Mouse (Mus musculus) neural tube, embryonic 13.5 days (tissue): ENCODE measurements at regions not wholly inside any gene's neighbourhood (a gene's known extent, or its start where the extent isn't known, plus 50 kb on each side); places are given as distances from the start of the nearest gene placed in this dataset.
"Not testable (repeated sequence)": the region's sequence is repeated elsewhere in the genome, so short reads cannot be mapped to it uniquely, and the experiment has no call there.

ENCODE experiments used
- ATAC-seq: fragments of 200-750 bp; cut with Nextera tagmentation; 2 replicates; pipeline ENCODE4 v1.8.0; 2017; ENCODE audit warnings: low read depth, mild to moderate bottlenecking, moderate TSS enrichment, moderate library complexity
- H3K27ac ChIP-seq: fragments of 300-500 bp; sonication (generic); replicated peaks from 2 replicates; pipeline ENCODE4 v1.5.1; 2015; ENCODE audit warnings: moderate library complexity, mild to moderate bottlenecking, inconsistent platforms
- H3K27me3 ChIP-seq: fragments of 300-500 bp; sonication (generic); 2 replicates; pipeline ENCODE4 v1.6.1; 2015; ENCODE audit warnings: mild to moderate bottlenecking, inconsistent platforms
- H3K36me3 ChIP-seq: fragments of 300-500 bp; sonication (generic); 2 replicates; pipeline ENCODE4 v1.6.1; 2015; ENCODE audit warnings: mild to moderate bottlenecking, inconsistent platforms
- H3K4me1 ChIP-seq: fragments of 300-500 bp; sonication (generic); replicated peaks from 2 replicates; pipeline ENCODE4 v1.6.1; 2015; ENCODE audit warnings: inconsistent platforms
- H3K4me2 ChIP-seq: fragments of 300-500 bp; sonication (generic); 2 replicates; pipeline ENCODE4 v1.6.1; 2015; ENCODE audit warnings: inconsistent platforms, mild to moderate bottlenecking, moderate library complexity
- H3K4me3 ChIP-seq: fragments of 300-500 bp; sonication (generic); 2 replicates; pipeline ENCODE4 v1.5.1; 2015; ENCODE audit warnings: mild to moderate bottlenecking, inconsistent platforms
- H3K9ac ChIP-seq: fragments of 300-500 bp; sonication (generic); 2 replicates; pipeline ENCODE4 v1.6.1; 2015; ENCODE audit warnings: moderate library complexity, mild to moderate bottlenecking, inconsistent platforms
- H3K9me3 ChIP-seq: fragments of 300-500 bp; sonication (generic); 2 replicates; pipeline ENCODE4 v1.6.1; 2016; ENCODE audit warnings: inconsistent platforms
- WGBS: fragments of 180-500 bp; shearing (Covaris S2); methylation state at CpG from one replicate; pipeline ENCODE4 v1.1.7; 2015; 5-methylcytosine and 5-hydroxymethylcytosine counted together

GRCm38 (mm10) chr13:52344383-52344782, 186.7 kb downstream of the Diras2 start:
- peaks cover 4% of the 10 kb centered on the region; the same call in 1 of the 2 replicates for H3K4me1 ChIP-seq
- no peaks in the 10 kb centered on the region for H3K9me3 ChIP-seq
- no peak for ATAC-seq
- no peak overlapping the region for H3K27ac ChIP-seq
- H3K4me2 ChIP-seq, result no peak overlapping the region
- 93% methylated on average over 1 of the region's 2 CpGs for WGBS
- no peak overlapping the region for H3K4me3 ChIP-seq
- H3K27me3 ChIP-seq, result no peaks in the 10 kb centered on the region
- no peak overlapping the region for H3K9ac ChIP-seq
- H3K36me3 ChIP-seq, result no peaks in the 10 kb centered on the region

DNA sequence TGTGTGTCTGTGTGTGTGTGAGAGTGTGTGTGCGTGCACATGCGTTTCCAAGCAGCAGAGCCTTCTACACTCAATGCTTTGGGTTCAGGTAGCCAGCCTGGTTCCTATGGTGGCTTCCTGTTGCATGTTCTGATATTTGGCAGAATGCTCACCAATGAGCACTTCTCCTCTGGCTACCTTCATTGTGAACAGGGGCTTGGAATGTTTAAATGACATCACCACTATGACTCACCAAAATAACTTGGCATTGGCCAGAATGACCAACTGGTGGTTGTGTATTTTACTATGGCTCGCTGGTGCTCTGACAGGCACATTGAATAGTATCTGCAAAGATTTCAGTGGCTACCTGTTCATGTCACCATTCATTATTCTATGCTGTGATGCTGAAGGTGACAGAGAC, 186.2 kb downstream of the Diras2 start:
- no peak for ATAC-seq
- Histone ChIP-seq H3K27me3 (no peaks in the 10 kb centered on the region), H3K4me2 (no peak overlapping the region), H3K27ac (no peak overlapping the region), H3K9ac (no peak overlapping the region), H3K4me1 (0 out of 2 replicates have a peak, but pooled peaks cover 4% of the 10 kb centered on the region), H3K36me3 (no peaks in the 10 kb centered on the region), H3K9me3 (no peaks in the 10 kb centered on the region), H3K4me3 (no peak overlapping the region)
- 95% methylated on average over 3 of the region's 3 CpGs for WGBS

- no peak for ATAC-seq
- Histone ChIP-seq H3K27me3 (no peaks in the 10 kb centered on the region), H3K4me1 (0 out of 2 replicates have a peak, but pooled peaks cover 4% of the 10 kb centered on the region), H3K27ac (no peak overlapping the region), H3K9me3 (no peaks in the 10 kb centered on the region), H3K9ac (no peak overlapping the region), H3K4me2 (no peak overlapping the region), H3K36me3 (no peaks in the 10 kb centered on the region), H3K4me3 (no peak overlapping the region)
- WGBS, result 73% methylated on average over 13 of the region's 13 CpGs
Measured at GRCm38 (mm10) chr13:52345375-52346026, 185.6 kb downstream of the Diras2 start.

DNA sequence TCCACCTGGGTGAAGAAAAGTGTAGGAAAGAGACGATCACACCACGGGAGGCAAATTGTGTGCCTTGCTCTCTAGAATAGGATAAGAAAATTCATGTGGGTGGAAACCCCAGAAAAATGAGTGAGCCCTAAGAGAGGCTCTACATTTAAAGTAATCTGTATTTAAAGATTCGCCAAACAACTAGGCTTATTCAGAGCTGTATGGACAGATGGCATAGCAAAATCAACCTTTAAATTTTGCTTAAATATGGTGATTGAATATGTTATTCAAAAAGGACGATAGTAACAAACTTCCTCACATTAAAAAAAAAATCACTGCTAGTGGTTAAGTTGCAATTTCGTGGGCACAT, 185.1 kb downstream of the Diras2 start:
- H3K4me1 ChIP-seq, result 0 out of 2 replicates have a peak, but pooled peaks cover 4% of the 10 kb centered on the region
- no peaks in the 10 kb centered on the region for H3K36me3 ChIP-seq
- 97% methylated on average over 5 of the region's 5 CpGs for WGBS
- no peaks in the 10 kb centered on the region for H3K27me3 ChIP-seq
- H3K4me3 ChIP-seq, result no peak overlapping the region
- no peaks in the 10 kb centered on the region for H3K9me3 ChIP-seq
- H3K9ac ChIP-seq, result no peak overlapping the region
- no peak overlapping the region for H3K4me2 ChIP-seq
- no peak for ATAC-seq
- H3K27ac ChIP-seq, result no peak overlapping the region

- ATAC-seq, result no peak
Measured at GRCm38 (mm10) chr13:52347631-52348030, 183.4 kb downstream of the Diras2 start.

GRCm38 (mm10) chr13:52349606-52350005, 181.5 kb downstream of the Diras2 start:
- no peak for ATAC-seq
- no peak overlapping the region for H3K27ac ChIP-seq
- 85% methylated on average over 5 of the region's 5 CpGs for WGBS

More at GRCm38 (mm10) chr13:52347631-52348030, 183.4 kb downstream of the Diras2 start:
- Histone ChIP-seq H3K27me3 (no peaks in the 10 kb centered on the region), H3K4me2 (no peak overlapping the region), H3K4me3 (no peak overlapping the region), H3K9me3 (no peaks in the 10 kb centered on the region), H3K27ac (no peak overlapping the region), H3K9ac (no peak overlapping the region), H3K36me3 (no peaks in the 10 kb centered on the region), H3K4me1 (0 out of 2 replicates have a peak, but pooled peaks cover 4% of the 10 kb centered on the region)
- WGBS, result 53% methylated on average over 2 of the region's 2 CpGs

DNA sequence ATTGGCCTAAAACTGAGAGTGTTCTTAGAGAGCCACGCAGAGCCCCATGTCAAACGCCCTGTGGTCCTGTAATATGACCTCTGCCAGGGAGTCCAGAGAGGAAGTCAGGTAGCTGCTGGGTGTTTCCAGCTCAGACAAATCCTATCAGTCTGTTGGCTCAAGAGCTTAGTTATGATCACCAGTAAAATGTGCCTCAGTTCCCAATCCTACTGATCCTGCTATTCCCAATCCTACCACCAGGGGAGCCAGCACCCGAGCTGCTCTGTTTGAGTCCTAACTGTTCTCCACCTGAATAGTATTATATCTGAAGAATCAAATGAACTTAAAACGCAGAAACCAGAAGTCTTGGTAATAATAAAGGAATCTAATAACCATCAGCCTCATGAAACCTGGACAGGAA, 178.5 kb downstream of the Diras2 start:
- Histone ChIP-seq H3K36me3 (no peaks in the 10 kb centered on the region), H3K9me3 (peaks cover 3% of the 10 kb centered on the region), H3K27ac (no peak overlapping the region), H3K4me1 (0 out of 2 replicates have a peak, but pooled peaks cover 4% of the 10 kb centered on the region), H3K4me3 (no peak overlapping the region), H3K4me2 (no peak overlapping the region), H3K9ac (no peak overlapping the region), H3K27me3 (no peaks in the 10 kb centered on the region)
- ATAC-seq, result no peak
- 83% methylated on average over 4 of the region's 4 CpGs for WGBS

More at GRCm38 (mm10) chr13:52349606-52350005, 181.5 kb downstream of the Diras2 start:
- H3K9me3 ChIP-seq, result no peaks in the 10 kb centered on the region
- no peaks in the 10 kb centered on the region for H3K36me3 ChIP-seq
- H3K27me3 ChIP-seq, result no peaks in the 10 kb centered on the region
- 0 out of 2 replicates have a peak, but pooled peaks cover 4% of the 10 kb centered on the region for H3K4me1 ChIP-seq
- H3K4me3 ChIP-seq, result no peak overlapping the region
- no peak overlapping the region for H3K4me2 ChIP-seq
- no peak overlapping the region for H3K9ac ChIP-seq

- Histone ChIP-seq H3K4me3 (no peak overlapping the region), H3K36me3 (no peaks in the 10 kb centered on the region), H3K9ac (no peak overlapping the region), H3K4me1 (no peaks in the 10 kb centered on the region), H3K4me2 (no peak overlapping the region), H3K9me3 (peaks cover 3% of the 10 kb centered on the region), H3K27me3 (no peaks in the 10 kb centered on the region), H3K27ac (no peak overlapping the region)
- WGBS, result 57% methylated on average over 3 of the region's 3 CpGs
- no peak for ATAC-seq
Measured at GRCm38 (mm10) chr13:52353437-52353836, 177.6 kb downstream of the Diras2 start.

GRCm38 (mm10) chr13:52353966-52354365, 177.1 kb downstream of the Diras2 start:
- Histone ChIP-seq H3K4me2 (no peak overlapping the region), H3K4me3 (no peak overlapping the region), H3K9me3 (peaks cover 3% of the 10 kb centered on the region), H3K36me3 (no peaks in the 10 kb centered on the region), H3K9ac (no peak overlapping the region), H3K27ac (no peak overlapping the region), H3K4me1 (no peaks in the 10 kb centered on the region), H3K27me3 (no peaks in the 10 kb centered on the region)
- ATAC-seq, result no peak
- 80% methylated on average over 2 of the region's 2 CpGs for WGBS

DNA sequence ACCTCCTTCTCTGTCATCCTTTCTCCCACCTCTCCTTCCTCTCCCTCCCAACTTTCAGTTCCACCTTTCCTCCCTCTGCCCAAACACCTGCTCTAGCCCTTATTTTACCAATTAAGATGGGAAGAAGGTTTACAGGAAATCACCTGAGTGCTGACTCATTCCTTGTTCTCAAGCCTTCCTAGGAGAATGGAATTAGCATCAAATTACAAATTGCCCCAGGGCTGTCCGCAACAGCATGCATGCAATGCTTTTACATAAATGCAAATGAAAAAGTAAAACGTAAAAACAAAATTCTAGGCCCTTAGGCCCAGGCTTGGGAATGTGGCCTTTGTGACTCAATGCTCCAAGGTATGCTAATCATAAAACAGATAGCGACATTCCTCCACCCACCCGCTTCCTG, 175.2 kb downstream of the Diras2 start:
- not testable (repeated sequence) for ATAC-seq, H3K4me2 ChIP-seq, H3K27ac ChIP-seq, H3K9ac ChIP-seq, H3K4me1 ChIP-seq, H3K36me3 ChIP-seq, H3K27me3 ChIP-seq, H3K9me3 ChIP-seq, H3K4me3 ChIP-seq
- WGBS, result 79% methylated on average over 4 of the region's 4 CpGs

- H3K27me3 ChIP-seq, H3K4me1 ChIP-seq, H3K27ac ChIP-seq, H3K4me2 ChIP-seq, ATAC-seq, H3K9me3 ChIP-seq, H3K4me3 ChIP-seq, H3K36me3 ChIP-seq, H3K9ac ChIP-seq: not testable (repeated sequence)
- WGBS, result 77% methylated on average over 4 of the region's 4 CpGs
Measured at GRCm38 (mm10) chr13:52359332-52359731, 171.7 kb downstream of the Diras2 start.

GRCm38 (mm10) chr13:52361177-52361846, 169.8 kb downstream of the Diras2 start:
- ATAC-seq, result no peak
- 77% methylated on average over 4 of the region's 4 CpGs for WGBS

More at GRCm38 (mm10) chr13:52361177-52361846, 169.8 kb downstream of the Diras2 start:
- H3K9me3 ChIP-seq, result peaks cover 3% of the 10 kb centered on the region
- no peak overlapping the region for H3K9ac ChIP-seq
- no peak overlapping the region for H3K27ac ChIP-seq
- H3K4me1 ChIP-seq, result no peaks in the 10 kb centered on the region
- H3K36me3 ChIP-seq, result no peaks in the 10 kb centered on the region
- H3K4me3 ChIP-seq, result no peak overlapping the region
- no peak overlapping the region for H3K4me2 ChIP-seq
- no peaks in the 10 kb centered on the region for H3K27me3 ChIP-seq
